Mouse (Mus musculus): ENCODE measurements at regions not wholly inside any gene's neighbourhood (a gene's known extent, or its start where the extent isn't known, plus 50 kb on each side); places are given as distances from the start of the nearest gene placed in this dataset.

- no peak for DNase-seq
Observed at GRCm38 (mm10) chr10:95124476-95124875, 179.8 kb upstream of the Plxnc1 start.

GRCm38 (mm10) chr10:95120007-95120406 is 175.4 kb upstream of the Plxnc1 start:
- no peak for DNase-seq

GRCm38 (mm10) chr10:95118786-95119351 is 174.2 kb upstream of the Plxnc1 start:
- DNase-seq: no peak

GRCm38 (mm10) chr10:95117731-95118212 is 173.1 kb upstream of the Plxnc1 start:
- DNase-seq: no peak

GRCm38 (mm10) chr10:95117041-95117730 is 172.6 kb upstream of the Plxnc1 start:
- no peak for DNase-seq

GRCm38 (mm10) chr10:95116579-95117011 is 172.0 kb upstream of the Plxnc1 start:
- DNase-seq: no peak

- no peak for DNase-seq
Observed at GRCm38 (mm10) chr10:95112837-95113388, 168.3 kb upstream of the Plxnc1 start.

GRCm38 (mm10) chr10:95112231-95112774 is 167.7 kb upstream of the Plxnc1 start:
- no peak for DNase-seq

- no peak for DNase-seq
Observed at GRCm38 (mm10) chr10:95110786-95111185, 166.2 kb upstream of the Plxnc1 start.

GRCm38 (mm10) chr10:95109576-95109975 is 164.9 kb upstream of the Plxnc1 start:
- DNase-seq: no peak

GRCm38 (mm10) chr10:95107532-95108251 is 163.1 kb upstream of the Plxnc1 start:
- no peak for DNase-seq

GRCm38 (mm10) chr10:95103808-95104207 is 159.2 kb upstream of the Plxnc1 start:
- peak; percentile 11 for DNase-seq

- DNase-seq: no peak
Observed at GRCm38 (mm10) chr10:95102981-95103380, 158.3 kb upstream of the Plxnc1 start.

GRCm38 (mm10) chr10:95099906-95100305 is 155.3 kb upstream of the Plxnc1 start:
- DNase-seq: no peak

- DNase-seq: no peak
Observed at GRCm38 (mm10) chr10:95095847-95096246, 151.2 kb upstream of the Plxnc1 start.

GRCm38 (mm10) chr10:95094771-95095170 is 150.1 kb upstream of the Plxnc1 start:
- no peak for DNase-seq

GRCm38 (mm10) chr10:95093266-95093665 is 148.6 kb upstream of the Plxnc1 start:
- DNase-seq: no peak

GRCm38 (mm10) chr10:95091086-95091485 is 146.5 kb upstream of the Plxnc1 start:
- DNase-seq: no peak

- DNase-seq: no peak
Observed at GRCm38 (mm10) chr10:95090641-95091040, 146.0 kb upstream of the Plxnc1 start.

- DNase-seq: no peak
Observed at GRCm38 (mm10) chr10:95090035-95090434, 145.4 kb upstream of the Plxnc1 start.

- DNase-seq: peak; percentile 46
Observed at GRCm38 (mm10) chr10:95087864-95088570, 143.4 kb upstream of the Plxnc1 start.

GRCm38 (mm10) chr10:95086755-95087154 is 142.1 kb upstream of the Plxnc1 start:
- DNase-seq: no peak
